Mouse (Mus musculus): Measurements from ENCODE around the gene Slc12a9.

- TF ChIP-seq CTCF (IDR thresholded peaks at IDR 0.05; ENCODE audit: low read depth, low read length), result no peak
- no peak for TF ChIP-seq GATA1 (IDR thresholded peaks at IDR 0.05; ENCODE audit: borderline replicate concordance, low read length)
These were observed 3.8 kb upstream of the Slc12a9 start for GRCm38 (mm10) chr5:137337190-137337589.

Measured in G1E (cell line).